Mouse (Mus musculus): Measurements from ENCODE around the gene Pld2.

DNA sequence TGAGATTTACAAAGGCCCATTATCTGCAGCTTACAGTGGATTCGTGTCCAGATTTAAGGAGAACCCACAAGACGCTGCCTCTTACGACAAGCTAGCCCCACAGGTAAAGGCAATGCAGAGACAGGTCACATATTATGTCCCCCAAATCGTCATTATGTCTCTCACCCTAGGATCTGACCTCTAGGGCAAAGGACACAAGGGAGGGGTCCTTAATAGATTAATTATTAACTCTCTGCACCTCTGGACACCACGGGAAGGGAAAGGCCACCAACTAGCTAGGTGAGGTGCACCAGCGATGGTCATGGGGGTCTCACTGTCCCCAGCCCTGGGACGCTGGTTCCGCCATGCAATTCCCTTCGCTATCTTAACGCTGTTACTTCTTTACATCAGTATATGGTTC, 20.9 kb upstream of the Pld2 start, which contains the start of gene Gltpd2:
- TF ChIP-seq GATA1 (IDR thresholded peaks at IDR 0.05; ENCODE audit: borderline replicate concordance, low read length): no peak
- TF ChIP-seq FLI1 (IDR thresholded peaks at IDR 0.05; ENCODE audit: low read length): no peak
